Mouse (Mus musculus): ENCODE data around the gene B4galt2. TPM values are rescaled to one million over a fixed set of nuclear protein-coding genes. Genes with fewer than 3 reads are reported as not detected.

The B4galt2 gene
- total RNA-seq, 2 experiments from 2014 or later, result 6.5 to 8.1 TPM

- intact Hi-C loops (cut with DNase I; ENCODE audit: low total_unique reads), result loop anchor here (10.0 kb wide), 1 partner anchor 79 kb away; the partner anchor contains the start of gene Slc6a9
- no peak for DNase-seq
Measured at GRCm38 (mm10) chr4:117913421-117913820, 30.1 kb upstream of the B4galt2 start.

- intact Hi-C loops (cut with DNase I; ENCODE audit: low total_unique reads), result loop anchor here (10.0 kb wide), 1 partner anchor 78 kb away; the partner anchor contains the start of gene Slc6a9
Measured at GRCm38 (mm10) chr4:117912685-117913273, 29.5 kb upstream of the B4galt2 start.

DNA sequence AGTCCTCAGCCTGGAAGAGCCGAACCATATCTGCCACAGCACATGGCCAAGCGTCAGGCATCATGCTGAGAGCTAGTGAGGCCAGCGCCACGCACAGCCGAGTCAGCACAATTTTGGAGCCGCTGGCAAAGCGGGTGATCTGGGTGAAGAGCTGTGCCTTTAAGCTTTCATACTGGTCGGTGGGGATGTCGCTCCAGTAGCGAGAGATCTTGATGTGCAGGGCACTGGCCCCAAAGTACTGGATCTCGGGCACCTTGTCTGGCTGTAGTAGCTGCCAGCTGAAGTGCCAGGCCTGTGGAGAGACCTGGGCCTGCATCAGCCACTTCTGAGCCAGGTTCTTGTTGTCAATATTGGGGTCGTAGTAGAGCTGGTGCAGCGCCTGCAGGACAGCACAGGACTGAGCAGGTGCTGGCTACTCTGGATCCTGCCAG lies 28.9 kb upstream of the B4galt2 start:
- intact Hi-C loops (cut with DNase I; ENCODE audit: low total_unique reads), result loop anchor here (10.0 kb wide), 1 partner anchor 77 kb away; the partner anchor contains the start of gene Slc6a9
- no peak for DNase-seq

More at GRCm38 (mm10) chr4:117912685-117913273, 29.5 kb upstream of the B4galt2 start:
- DNase-seq, result no peak

DNA sequence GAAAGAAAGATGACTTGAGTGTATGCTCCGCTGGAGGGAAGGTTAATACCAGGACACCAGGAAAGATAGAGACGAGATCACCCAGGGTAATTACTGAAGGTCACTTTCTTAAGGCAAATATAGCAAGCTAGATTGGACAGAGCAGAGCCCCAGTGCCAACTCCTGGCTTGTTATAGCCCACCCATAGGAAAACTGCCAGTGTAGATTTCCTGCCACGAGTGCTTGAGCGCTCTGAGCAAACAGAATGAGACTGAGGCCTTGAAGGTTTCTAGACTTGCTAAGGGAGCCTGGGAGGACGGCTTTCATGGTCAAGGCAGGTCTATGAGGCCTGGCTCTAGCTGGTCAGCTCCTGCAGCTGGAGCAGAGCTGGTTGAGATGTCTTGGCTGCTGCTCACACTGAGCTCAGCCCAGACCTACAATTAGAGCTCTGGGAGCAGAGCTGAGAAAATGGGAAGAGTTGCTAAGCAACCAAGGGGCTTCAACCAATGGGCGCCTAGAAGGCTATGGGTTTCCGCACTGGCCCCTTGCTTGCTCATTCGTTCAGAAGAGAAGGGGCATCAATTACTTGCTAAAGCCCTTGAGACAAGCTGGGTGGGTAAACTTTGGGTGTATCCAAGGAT lies 25.7 kb upstream of the B4galt2 start:
- DNase-seq, result no peak
- intact Hi-C loops (cut with DNase I; ENCODE audit: low total_unique reads), result no loop called here

- DNase-seq, result peak; percentile 50
- intact Hi-C loops (cut with DNase I; ENCODE audit: low total_unique reads), result no loop called here
Measured at GRCm38 (mm10) chr4:117906196-117906595, 22.9 kb upstream of the B4galt2 start.

- no peak for DNase-seq
- intact Hi-C loops (cut with DNase I; ENCODE audit: low total_unique reads), result no loop called here
Measured at GRCm38 (mm10) chr4:117904761-117905160, 21.5 kb upstream of the B4galt2 start.

DNA sequence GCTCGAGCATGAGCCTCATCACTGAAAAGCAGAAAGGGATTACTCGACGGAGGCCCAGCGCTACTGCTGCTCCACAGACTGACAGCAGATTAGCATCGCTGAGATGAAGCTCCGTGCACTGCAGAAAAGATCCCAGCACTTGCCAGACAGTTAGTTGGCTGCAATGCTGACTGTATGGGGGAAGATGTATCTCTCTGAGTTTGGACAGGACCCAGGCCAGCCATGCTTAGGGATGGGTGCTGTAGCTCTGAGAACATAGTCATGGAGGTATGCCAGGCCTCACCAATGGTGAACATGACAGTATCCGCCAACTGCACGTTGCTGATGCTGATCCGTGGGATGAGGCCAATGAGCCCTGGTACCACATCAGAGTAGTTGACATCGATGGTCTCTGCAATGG lies 20.8 kb upstream of the B4galt2 start:
- intact Hi-C loops (cut with DNase I; ENCODE audit: low total_unique reads), result no loop called here
- DNase-seq, result no peak

GRCm38 (mm10) chr4:117898111-117898510 lies 14.8 kb upstream of the B4galt2 start:
- no peak for DNase-seq
- intact Hi-C loops (cut with DNase I; ENCODE audit: low total_unique reads), result no loop called here

DNA sequence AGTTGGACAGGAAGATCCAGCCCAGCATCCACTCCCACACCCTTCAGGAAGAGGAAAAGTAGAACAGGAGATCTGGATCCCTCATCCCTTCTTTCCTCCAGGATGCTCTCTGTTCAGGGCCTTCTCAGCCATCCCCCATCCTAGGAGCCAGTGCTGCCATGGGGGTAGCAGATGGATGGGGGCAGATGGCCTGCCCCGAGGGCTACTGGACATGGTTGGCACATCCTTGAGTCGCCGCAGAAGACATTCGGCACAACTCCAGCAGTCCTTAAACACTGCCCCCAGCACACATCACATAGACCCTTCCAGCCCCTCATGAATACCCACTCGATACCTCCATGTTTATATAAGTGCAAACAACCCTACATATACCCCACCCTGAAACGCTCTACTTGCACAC lies 12.7 kb upstream of the B4galt2 start:
- intact Hi-C loops (cut with DNase I; ENCODE audit: low total_unique reads), result no loop called here
- DNase-seq, result no peak

GRCm38 (mm10) chr4:117895339-117895738 lies 12.1 kb upstream of the B4galt2 start:
- no peak for DNase-seq
- intact Hi-C loops (cut with DNase I; ENCODE audit: low total_unique reads), result no loop called here

GRCm38 (mm10) chr4:117894601-117895000 lies 11.3 kb upstream of the B4galt2 start:
- no peak for DNase-seq
- intact Hi-C loops (cut with DNase I; ENCODE audit: low total_unique reads), result no loop called here

DNA sequence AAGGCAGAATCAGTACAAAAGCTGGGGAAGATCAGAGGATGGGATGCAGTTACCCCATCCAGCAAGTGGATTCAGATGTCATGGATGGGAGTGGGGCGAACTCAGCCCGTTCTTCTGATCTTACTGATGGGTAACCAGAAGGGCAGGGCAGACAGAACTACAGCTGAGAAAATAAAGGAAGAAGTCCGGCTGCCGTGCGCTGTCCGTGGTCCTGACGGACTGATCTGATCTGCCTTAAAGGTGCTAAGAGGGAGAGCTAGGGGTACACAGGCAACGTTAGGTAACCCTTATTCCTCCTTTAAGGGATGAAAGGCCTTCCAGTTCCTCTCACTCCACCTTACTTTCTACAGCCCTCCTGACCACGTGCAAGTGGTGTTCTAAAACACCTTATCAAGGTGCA lies 10.1 kb upstream of the B4galt2 start:
- no peak for DNase-seq
- intact Hi-C loops (cut with DNase I; ENCODE audit: low total_unique reads), result no loop called here

- intact Hi-C loops (cut with DNase I; ENCODE audit: low total_unique reads), result no loop called here
Measured at GRCm38 (mm10) chr4:117891738-117892161, 8.5 kb upstream of the B4galt2 start, which contains the start of gene Dph2. TSS of gene Dph2 (minus strand) at chr4:117892032.

DNA sequence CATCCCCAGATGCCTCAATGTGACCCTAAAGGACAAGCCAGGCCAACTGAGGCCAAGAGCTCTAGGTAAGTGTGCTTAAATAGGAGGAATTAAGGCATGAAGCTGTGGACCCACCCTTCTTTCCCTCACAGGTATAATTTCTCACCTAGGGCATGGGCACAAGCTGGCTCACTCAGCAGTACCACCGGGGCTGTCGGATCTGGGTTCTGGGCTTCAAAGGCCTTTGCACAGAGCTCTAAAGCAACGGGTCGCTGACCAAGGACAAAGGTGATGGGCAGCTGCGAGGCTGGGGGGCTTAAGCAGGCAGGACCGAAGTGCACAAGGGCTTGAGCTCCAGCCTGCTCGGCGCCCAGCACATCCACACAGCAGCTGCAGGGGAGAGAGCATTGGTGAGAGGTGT lies 7.5 kb upstream of the B4galt2 start:
- intact Hi-C loops (cut with DNase I; ENCODE audit: low total_unique reads), result no loop called here
- DNase-seq, result no peak

More at GRCm38 (mm10) chr4:117891738-117892161, 8.5 kb upstream of the B4galt2 start, which contains the start of gene Dph2:
- peak; percentile 73 for DNase-seq

DNA sequence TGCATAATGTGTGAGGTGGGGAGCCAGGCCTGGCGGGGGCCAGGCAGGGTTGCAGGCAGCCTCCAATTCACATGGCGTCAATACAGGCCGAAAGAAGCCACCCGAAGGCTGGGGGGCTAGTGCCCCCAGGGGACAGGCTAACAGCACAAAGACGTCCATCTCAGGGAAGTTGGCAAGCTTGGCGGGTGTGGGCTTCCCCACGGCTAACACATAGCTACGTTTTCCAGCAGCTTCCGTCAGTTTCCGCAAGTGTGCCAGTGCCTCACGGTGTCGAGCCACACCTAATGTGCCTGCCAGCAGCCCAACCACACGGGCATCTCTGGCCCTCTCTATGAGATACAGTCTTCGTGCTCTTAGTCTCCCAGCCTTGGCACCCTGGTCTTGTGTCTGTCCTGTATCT lies 6.7 kb upstream of the B4galt2 start:
- no peak for DNase-seq
- intact Hi-C loops (cut with DNase I; ENCODE audit: low total_unique reads), result no loop called here

DNA sequence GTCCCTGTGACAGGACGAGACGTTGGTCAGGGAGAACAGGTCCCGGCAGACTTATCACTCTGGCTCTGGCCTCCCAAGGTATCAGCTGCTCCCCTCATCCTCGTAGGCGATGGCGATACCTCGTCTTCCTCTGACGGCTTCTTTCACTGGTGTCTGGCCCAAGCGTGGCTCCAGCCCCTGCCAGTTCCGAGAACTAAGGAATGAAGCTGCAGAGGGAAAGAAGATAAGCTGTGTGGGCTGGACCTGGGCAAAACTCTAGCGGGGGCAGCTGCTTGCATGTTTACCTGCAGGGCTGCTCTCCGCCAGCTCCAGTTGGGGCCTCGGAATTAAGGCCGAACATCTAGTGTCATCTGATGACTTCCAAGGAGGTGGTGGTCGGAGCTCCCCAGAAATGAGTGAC lies 6.2 kb upstream of the B4galt2 start:
- DNase-seq, result no peak
- intact Hi-C loops (cut with DNase I; ENCODE audit: low total_unique reads), result no loop called here

- intact Hi-C loops (cut with DNase I; ENCODE audit: low total_unique reads), result no loop called here
- no peak for DNase-seq
Measured at GRCm38 (mm10) chr4:117887920-117888319, 4.6 kb upstream of the B4galt2 start.

DNA sequence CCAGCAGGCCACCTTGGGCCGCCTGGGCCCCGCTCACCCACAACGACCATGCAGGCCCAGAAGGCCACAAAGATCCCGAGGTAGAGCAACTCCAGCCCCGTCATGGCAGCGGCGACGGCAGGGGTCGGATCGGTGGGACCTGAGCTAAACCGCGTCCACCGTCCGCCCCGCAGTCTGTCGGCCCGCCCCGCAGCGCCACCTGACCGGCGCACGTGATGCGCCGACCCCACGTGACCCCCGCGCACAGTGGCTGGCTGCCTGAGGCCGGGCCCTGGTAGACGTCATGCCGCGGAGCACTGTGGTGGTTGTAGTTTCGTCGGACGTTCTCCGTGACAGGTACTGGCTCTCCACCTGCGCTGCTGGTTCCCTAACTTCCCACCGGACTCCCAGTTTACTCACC lies 3.8 kb upstream of the B4galt2 start, which contains the start of gene Atp6v0b:
TSS of gene Atp6v0b (minus strand) at position 201 of the 400 bp plus-strand sequence.
- intact Hi-C loops (cut with DNase I; ENCODE audit: low total_unique reads), result no loop called here
- DNase-seq, result peak; percentile 94

DNA sequence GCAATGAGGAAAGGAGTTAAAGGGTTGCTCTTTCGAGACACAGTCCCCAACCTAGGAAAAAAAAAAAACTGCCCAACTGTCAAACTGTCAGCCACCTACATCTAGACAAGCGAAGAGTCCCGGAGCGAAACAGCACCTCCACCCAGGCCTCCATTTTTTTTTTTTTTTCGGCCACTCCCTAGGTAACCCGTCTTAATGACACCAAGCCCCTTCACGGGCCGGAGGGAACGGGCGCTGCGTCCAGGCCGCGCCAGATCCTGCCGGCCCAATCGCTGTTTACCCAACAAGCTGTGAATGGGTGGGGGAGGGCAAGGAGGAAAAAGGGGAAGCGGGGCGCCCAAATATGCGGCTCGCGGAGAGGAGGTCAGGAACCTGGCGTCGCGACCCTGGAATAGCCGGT lies 3.4 kb upstream of the B4galt2 start:
- no peak for DNase-seq

GRCm38 (mm10) chr4:117885994-117886393 lies 2.7 kb upstream of the B4galt2 start:
- intact Hi-C loops (cut with DNase I; ENCODE audit: low total_unique reads), result no loop called here
- no peak for DNase-seq

More for the DNA sequence above, 3.4 kb upstream of the B4galt2 start:
- intact Hi-C loops (cut with DNase I; ENCODE audit: low total_unique reads), result no loop called here

GRCm38 (mm10) chr4:117885093-117885492 lies 1.8 kb upstream of the B4galt2 start:
- no peak for DNase-seq
- intact Hi-C loops (cut with DNase I; ENCODE audit: low total_unique reads), result no loop called here

All from gastrocnemius, postnatal 14 days (tissue).